Comparison of ENCODE assay signal across 8 mouse cellular contexts in the genomic region with DNA sequence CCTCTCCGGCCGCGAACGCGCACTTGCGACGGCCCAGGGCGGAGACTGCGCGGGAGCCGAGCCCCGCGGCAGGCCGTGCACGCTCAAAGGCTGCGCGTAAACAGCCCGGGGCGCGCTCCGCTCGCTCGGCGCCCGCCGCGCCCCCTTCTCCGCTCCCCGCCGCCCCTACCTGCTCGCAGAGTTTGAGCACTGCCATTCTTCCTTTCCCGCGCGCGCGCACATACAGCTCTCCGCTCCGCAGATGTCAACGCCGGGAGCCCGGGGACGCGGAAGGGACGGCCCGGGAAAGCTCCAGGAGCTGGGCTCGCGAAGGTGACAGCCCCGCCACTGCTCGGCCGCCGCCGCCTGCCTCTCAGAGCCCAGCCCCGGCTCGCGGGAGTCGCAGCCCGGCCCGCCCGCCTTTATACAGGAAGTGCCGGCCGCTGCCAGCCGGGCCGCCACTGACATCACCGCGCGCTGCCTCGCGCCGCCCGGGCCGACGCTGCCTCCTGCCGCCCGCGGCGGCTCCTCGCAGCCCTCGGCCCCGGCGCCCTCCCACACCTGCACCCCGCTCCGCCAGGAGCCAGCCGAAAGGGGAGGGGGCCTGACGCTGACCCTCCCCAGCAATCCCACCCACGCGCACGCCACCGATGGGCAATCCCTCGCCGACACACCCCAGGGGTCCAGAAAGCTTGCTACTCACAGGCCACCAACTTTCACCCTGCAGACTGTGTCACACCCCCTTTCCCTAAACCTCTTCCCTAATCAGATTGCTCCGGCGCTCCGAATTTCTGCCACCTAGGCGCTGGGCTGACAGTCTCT. TPM values are rescaled to one million over a fixed set of nuclear protein-coding genes. Genes with fewer than 3 reads are reported as not detected.
A peak's percentile ranks its signal among the peaks of the same experiment; 100 is the strongest.
DNase-seq lines count a peak whose midpoint lies in the region; ATAC-seq and TF ChIP-seq lines count a peak whose summit lies in the region.

A gene (minus strand): TSS at position 417 of the 801 bp plus-strand sequence.

- H3K4me1 ChIP-seq in ES-Bruce4 (ENCODE audit: control insufficient read depth, insufficient read depth, low read length): no peaks in the 10 kb centered on the region
- peaks cover 27% of the 10 kb centered on the region for H3K4me1 ChIP-seq in forebrain, embryonic 16.5 days (replicated peaks; ENCODE audit: control insufficient read depth, insufficient read depth, low read length)
- H3K4me1 ChIP-seq in lung, adult 2 months (ENCODE audit: control insufficient read depth, insufficient read depth, low read length): peaks cover 16% of the 10 kb centered on the region
- H3K4me1 ChIP-seq in neural tube, embryonic 14.5 days (ENCODE audit: control insufficient read depth, insufficient read depth, low read length): 0 out of 2 replicates have a peak, but pooled peaks cover 3% of the 10 kb centered on the region
- peaks cover 7% of the 10 kb centered on the region for H3K4me1 ChIP-seq in testis, adult 2 months (ENCODE audit: control insufficient read depth, insufficient read depth, low read length)

- peak within 1 kb of the TSS; percentile 60 for H3K9ac ChIP-seq in ES-Bruce4 (ENCODE audit: low read depth, poor library complexity, severe bottlenecking)
- peak within 1 kb of the TSS; percentile 91 for H3K9ac ChIP-seq in forebrain, embryonic 16.5 days (replicated peaks; ENCODE audit: low read depth, low read length)
- H3K9ac ChIP-seq in neural tube, embryonic 14.5 days (replicated peaks; ENCODE audit: low read depth, low read length): peak within 1 kb of the TSS; percentile 88

- DNase-seq in cerebellum, adult 11-12 months: peak; percentile 75
- DNase-seq in heart, postnatal 14 days: peak; percentile 89 to 91
- DNase-seq in layer of hippocampus, adult 18-20 months (ENCODE audit: low spot score in 2 of 2): peak; percentile 23 to 66
- peak; percentile 87 for DNase-seq in lung, adult 2 months

- H3K27ac ChIP-seq in ES-Bruce4 (ENCODE audit: insufficient read depth, low read length): no peak within 1 kb of the TSS
- peak within 1 kb of the TSS; percentile 85 for H3K27ac ChIP-seq in forebrain, embryonic 16.5 days (ENCODE audit: low read length)
- H3K27ac ChIP-seq in neural tube, embryonic 14.5 days (ENCODE audit: low read depth, low read length): peak within 1 kb of the TSS; percentile 95
- H3K27ac ChIP-seq in testis, adult 2 months (ENCODE audit: control insufficient read depth, insufficient read depth, low read depth, low read length): no peak within 1 kb of the TSS

- under 1% methylated on average over 86 of the region's 94 CpGs for WGBS in forebrain, embryonic 16.5 days
- WGBS in lung, adult 2 months: under 1% methylated on average over 80 of the region's 94 CpGs
- under 1% methylated on average over 89 of the region's 94 CpGs for WGBS in neural tube, embryonic 14.5 days

- H3K36me3 ChIP-seq in ES-Bruce4 (ENCODE audit: control insufficient read depth, insufficient read depth, low read length, poor library complexity, severe bottlenecking): no peaks in the 10 kb centered on the region
- H3K36me3 ChIP-seq in forebrain, embryonic 16.5 days (ENCODE audit: control insufficient read depth, insufficient read depth): no peaks in the 10 kb centered on the region
- no peaks in the 10 kb centered on the region for H3K36me3 ChIP-seq in neural tube, embryonic 14.5 days (ENCODE audit: control insufficient read depth, insufficient read depth, low read length)
- H3K36me3 ChIP-seq in testis, adult 2 months (ENCODE audit: control insufficient read depth, insufficient read depth, low read length): no peaks in the 10 kb centered on the region

- intact Hi-C loops in heart, postnatal 14 days (cut with DNase I): loop anchor here (1.0 to 5.0 kb wide), 5 partner anchors 51 to 260 kb away; no protein-coding TSS in a partner anchor

- H3K9me3 ChIP-seq in ES-Bruce4 (replicated peaks; ENCODE audit: control insufficient read depth, insufficient read depth, low read length, poor library complexity, severe bottlenecking): no peaks in the 10 kb centered on the region
- H3K9me3 ChIP-seq in forebrain, embryonic 16.5 days (ENCODE audit: control insufficient read depth, low read length): no peaks in the 10 kb centered on the region
- no peaks in the 10 kb centered on the region for H3K9me3 ChIP-seq in neural tube, embryonic 14.5 days (ENCODE audit: control insufficient read depth, low read length)

- peaks cover 5% of the 10 kb centered on the region; the same call in 1 of the 2 replicates for H3K27me3 ChIP-seq in ES-Bruce4 (ENCODE audit: control insufficient read depth, insufficient read depth, low read length, poor library complexity, severe bottlenecking)
- H3K27me3 ChIP-seq in forebrain, embryonic 16.5 days (replicated peaks; ENCODE audit: control insufficient read depth, insufficient read depth, low read length): no peaks in the 10 kb centered on the region
- no peaks in the 10 kb centered on the region for H3K27me3 ChIP-seq in neural tube, embryonic 14.5 days (ENCODE audit: control insufficient read depth, insufficient read depth, low read length)
- no peaks in the 10 kb centered on the region for H3K27me3 ChIP-seq in testis, adult 2 months (ENCODE audit: control insufficient read depth, insufficient read depth, low read length)

- H3K4me3 ChIP-seq in ES-Bruce4 (ENCODE audit: low read depth, low read length): peak within 1 kb of the TSS; percentile 64
- H3K4me3 ChIP-seq in forebrain, embryonic 16.5 days (replicated peaks; ENCODE audit: low read length): peak within 1 kb of the TSS; percentile 76
- H3K4me3 ChIP-seq in lung, adult 2 months (replicated peaks; ENCODE audit: extremely low read depth, low read depth, low read length): peak within 1 kb of the TSS; percentile 84
- peak within 1 kb of the TSS; percentile 83 for H3K4me3 ChIP-seq in neural tube, embryonic 14.5 days (ENCODE audit: low read depth, low read length)
- H3K4me3 ChIP-seq in testis, adult 2 months (ENCODE audit: control insufficient read depth, low read depth, low read length): peak within 1 kb of the TSS; percentile 92

- peak; percentile 94 for ATAC-seq in forebrain, embryonic 16.5 days
- peak; percentile 95 for ATAC-seq in neural tube, embryonic 14.5 days (ENCODE audit: low read depth)

- TF ChIP-seq EP300 in ES-Bruce4 (IDR thresholded peaks at IDR 0.05; ENCODE audit: insufficient read depth, low read depth, low read length): no peak

- peak within 1 kb of the TSS; percentile 83 for H3K4me2 ChIP-seq in forebrain, embryonic 16.5 days (ENCODE audit: low read length)
- H3K4me2 ChIP-seq in neural tube, embryonic 14.5 days (ENCODE audit: low read depth, low read length): peak within 1 kb of the TSS; percentile 65

- peak; percentile 1 for TF ChIP-seq CTCF in ES-Bruce4 (IDR thresholded peaks at IDR 0.05; ENCODE audit: low read depth, low read length)
- no peak for TF ChIP-seq CTCF in lung, adult 2 months (IDR thresholded peaks at IDR 0.05; ENCODE audit: insufficient read depth, low read length)
- peak; percentile 13; the same call in 1 of the 2 replicates for TF ChIP-seq CTCF in testis, adult 2 months (IDR thresholded peaks at IDR 0.05; ENCODE audit: control insufficient read depth, insufficient read depth, insufficient replicate concordance, low read depth, low read length)

- TF ChIP-seq POLR2A in ES-Bruce4 (IDR thresholded peaks at IDR 0.05; ENCODE audit: insufficient read depth, low read length): no peak
- TF ChIP-seq POLR2A in lung, adult 2 months (IDR thresholded peaks at IDR 0.05; ENCODE audit: borderline replicate concordance, extremely low read depth, low read depth, low read length): 0 out of 2 replicates have a peak, but pooled peaks have one; percentile 17
- no peak for TF ChIP-seq POLR2A in testis, adult 2 months (IDR thresholded peaks at IDR 0.05; ENCODE audit: control insufficient read depth, low read depth, low read length)

RNA-seq across cellular contexts. Expression of the gene that starts here (rescaled TPM):
- polyA plus RNA-seq in ES-Bruce4 (2011; ENCODE audit: insufficient read depth, insufficient read length, low read depth, missing spikeins): 4.6 and 5.2 TPM in 2 replicates
- polyA plus RNA-seq in forebrain, embryonic 16.5 days (2015; fragmentation: Nextera tagmentation; extraction: Ambion mirVana): 24.0 and 28.2 TPM in 2 replicates
- 10 to 100 TPM; 15.9 to 16.9 TPM for total RNA-seq in heart, postnatal 14 days (2021)
- total RNA-seq in layer of hippocampus, adult 18-20 months (2021): 10 to 100 TPM; 11.1 to 12.6 TPM
- polyA plus RNA-seq in lung, adult 2 months (2012; rRNA removed): 39.0 and 67.3 TPM in 2 replicates
- polyA plus RNA-seq in neural tube, embryonic 14.5 days (2014; fragmentation: Nextera tagmentation; extraction: Ambion mirVana): 37.1 and 41.0 TPM in 2 replicates
- 5.9 and 6.8 TPM in 2 replicates for polyA plus RNA-seq in testis, adult 2 months (2012; rRNA removed)

Comparison
In these comparisons a context has a peak if more than half of its experiments do, and no peak if none do; other contexts are left out.
1. H3K27ac ChIP-seq: peak in forebrain, embryonic 16.5 days (single experiment) and neural tube, embryonic 14.5 days (single experiment); none in ES-Bruce4 (single experiment) and testis, adult 2 months (single experiment).
2. Peak in every context shown above with its lines, with median percentiles within 50 percentile points of each other: H3K4me3 ChIP-seq, H3K9ac ChIP-seq and DNase-seq.